Mouse (Mus musculus): ENCODE measurements around the gene Nodal. TPM values are rescaled to one million over a fixed set of nuclear protein-coding genes. Genes with fewer than 3 reads are reported as not detected.

The Nodal gene
- total RNA-seq (2021): under 1 TPM; 0.15 to 0.39 TPM

DNA sequence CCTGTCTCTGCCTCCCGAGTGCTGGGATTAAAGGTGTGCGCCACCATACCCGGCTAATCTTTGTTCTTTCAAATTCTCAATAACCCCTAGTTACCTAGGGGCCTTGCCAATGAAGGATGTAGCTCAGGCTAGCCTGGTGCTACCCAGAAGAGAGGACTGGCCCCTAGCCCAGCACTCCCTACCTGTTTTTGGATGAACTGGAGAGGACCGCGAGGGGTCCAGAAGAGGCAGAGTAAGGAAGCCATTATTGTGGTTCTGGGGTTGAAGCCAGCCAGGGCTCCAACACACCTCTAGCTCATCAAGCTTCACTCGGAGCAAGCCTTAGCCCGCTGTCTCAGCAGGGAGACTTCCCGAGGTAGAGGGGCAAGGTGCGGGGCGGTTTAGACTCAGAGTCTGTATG is at the start of gene Nodal:
Nodal (plus strand) TSS at position 301 of the 400 bp plus-strand sequence.
- intact Hi-C loops (cut with DNase I): no loop called here
- DNase-seq (ENCODE audit: extremely low spot score in 1 of 2, low spot score in 2 of 2): no peak

DNA sequence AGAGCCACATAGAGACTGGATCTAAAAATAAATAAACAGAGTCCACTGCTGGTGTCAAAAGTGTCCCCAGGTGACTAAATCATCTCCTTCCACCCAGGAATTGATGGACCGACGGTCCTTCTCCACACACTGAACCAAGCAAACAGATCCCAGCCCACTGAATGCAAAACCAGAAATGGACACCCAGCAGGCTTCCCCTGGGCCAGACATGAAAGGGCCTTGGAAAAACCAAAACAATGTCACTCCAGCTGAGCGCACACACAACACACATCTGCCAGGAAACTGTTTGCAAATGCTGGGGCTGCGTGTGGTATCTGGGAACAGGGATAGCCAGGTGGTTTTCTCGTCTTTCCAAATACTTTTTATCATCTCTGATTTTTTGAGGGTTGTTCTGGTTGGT is 48.0 kb upstream of the Nodal start:
- intact Hi-C loops (cut with DNase I): no loop called here
- peak in 1 of 2 experiments; percentile 65 for DNase-seq (ENCODE audit: extremely low spot score in 1 of 2, low spot score in 2 of 2)

DNA sequence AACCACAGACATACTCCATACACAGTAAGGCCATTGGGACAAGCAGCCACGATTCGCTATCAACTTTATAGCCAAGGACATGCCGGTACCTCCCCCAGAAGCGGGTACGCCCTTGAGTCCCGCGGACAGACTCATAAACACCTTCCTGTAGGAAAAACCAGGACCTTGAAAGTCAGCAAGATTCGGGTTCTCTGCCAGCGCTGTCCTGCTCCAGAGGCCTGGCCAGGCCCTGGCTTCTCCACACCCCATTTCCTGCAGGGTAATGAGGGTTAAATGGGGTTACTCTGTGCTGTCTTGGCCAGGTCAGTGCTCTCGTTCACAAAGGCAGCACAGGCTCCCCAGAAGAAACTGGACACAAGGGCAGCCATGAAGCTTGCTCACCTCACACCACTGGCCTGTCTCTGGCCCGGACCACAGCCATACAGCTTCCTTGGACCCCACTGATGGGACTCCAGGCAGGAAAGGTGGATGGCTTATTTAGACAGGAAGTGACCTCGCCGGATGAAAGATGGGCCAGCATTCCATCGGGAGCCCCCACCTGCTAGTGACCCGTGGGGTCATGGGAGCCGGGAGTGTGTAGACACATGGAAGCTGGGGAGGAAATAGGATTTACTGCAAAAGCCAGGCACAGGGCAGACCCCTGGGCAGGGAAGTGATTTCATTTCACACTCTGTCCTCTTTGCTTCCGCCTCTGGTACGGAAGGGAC is 47.3 kb upstream of the Nodal start:
- intact Hi-C loops (cut with DNase I): no loop called here

DNA sequence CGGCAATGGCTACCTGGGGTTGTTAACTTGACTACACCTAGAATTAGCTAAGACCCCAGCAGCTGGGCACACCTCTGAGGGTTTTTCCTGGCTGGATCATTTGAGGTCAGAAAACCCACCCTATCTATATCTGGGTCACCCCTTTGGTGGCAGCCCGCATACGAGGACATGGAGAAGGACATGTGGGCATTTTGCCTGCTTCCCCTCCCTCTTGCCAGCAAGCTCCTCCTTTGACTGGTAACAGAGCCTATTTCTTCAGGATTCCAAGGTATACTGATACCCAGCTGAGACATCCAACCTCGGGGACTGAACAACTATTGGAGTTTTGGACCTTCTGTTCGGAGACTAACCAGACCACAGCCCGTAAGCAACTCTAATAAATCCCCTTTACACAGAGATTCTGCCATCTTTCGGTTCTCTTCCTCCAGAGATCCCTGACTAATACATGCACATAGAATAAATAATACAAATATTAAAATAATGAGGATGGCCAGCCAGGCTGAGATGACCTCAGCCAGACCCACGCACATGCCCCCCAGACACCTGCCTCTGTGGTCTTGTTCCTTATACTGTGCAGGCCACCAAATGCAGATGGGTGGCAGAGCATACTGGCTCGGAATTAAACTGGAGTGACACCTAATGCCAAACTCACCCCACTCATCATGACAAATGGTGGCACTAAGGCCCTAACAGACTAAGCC is 45.7 kb upstream of the Nodal start:
- intact Hi-C loops (cut with DNase I): no loop called here
- DNase-seq (ENCODE audit: extremely low spot score in 1 of 2, low spot score in 2 of 2): no peak

More for the DNA sequence above, 47.3 kb upstream of the Nodal start:
- peak in 1 of 2 experiments; percentile 76 for DNase-seq (ENCODE audit: extremely low spot score in 1 of 2, low spot score in 2 of 2)

DNA sequence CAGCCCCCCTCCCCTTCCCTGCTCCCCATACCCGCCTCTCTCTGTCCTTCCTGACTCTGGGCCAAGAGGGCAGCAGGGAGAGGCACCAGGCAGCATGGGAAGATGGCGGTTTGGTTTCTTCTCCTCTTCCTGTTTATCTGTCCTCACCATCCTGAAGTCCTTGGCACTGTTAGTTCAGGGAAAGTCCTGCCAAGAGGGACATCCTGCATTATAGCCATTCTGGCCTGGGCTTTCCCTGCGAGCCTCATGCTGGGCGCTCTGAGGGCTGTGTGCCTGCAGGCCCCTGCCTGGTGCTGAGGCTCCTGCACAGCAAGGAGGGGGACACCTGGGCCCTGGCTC is 45.2 kb upstream of the Nodal start:
- no peak for DNase-seq (ENCODE audit: extremely low spot score in 1 of 2, low spot score in 2 of 2)
- intact Hi-C loops (cut with DNase I): no loop called here

DNA sequence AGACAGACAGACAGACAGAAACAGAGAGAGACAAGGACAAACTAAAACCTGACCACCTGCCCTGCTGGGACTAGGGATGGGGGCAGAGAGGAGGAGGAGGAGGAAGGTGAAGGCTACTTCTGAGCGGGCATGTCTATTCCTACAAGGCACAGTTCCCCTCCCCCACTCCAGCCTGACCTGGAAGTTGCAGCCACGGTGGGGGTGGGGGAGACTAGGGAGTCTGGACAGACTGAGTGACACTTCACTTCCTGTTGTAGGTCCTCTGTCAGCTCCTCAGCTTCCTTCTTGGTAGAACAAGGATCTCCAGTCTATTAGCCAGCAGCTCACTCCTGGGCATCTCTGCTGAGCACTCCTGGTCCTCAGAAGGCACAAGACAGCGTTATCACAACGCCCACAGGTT is 43.7 kb upstream of the Nodal start:
- intact Hi-C loops (cut with DNase I): no loop called here
- DNase-seq (ENCODE audit: extremely low spot score in 1 of 2, low spot score in 2 of 2): peak in 1 of 2 experiments; percentile 85

DNA sequence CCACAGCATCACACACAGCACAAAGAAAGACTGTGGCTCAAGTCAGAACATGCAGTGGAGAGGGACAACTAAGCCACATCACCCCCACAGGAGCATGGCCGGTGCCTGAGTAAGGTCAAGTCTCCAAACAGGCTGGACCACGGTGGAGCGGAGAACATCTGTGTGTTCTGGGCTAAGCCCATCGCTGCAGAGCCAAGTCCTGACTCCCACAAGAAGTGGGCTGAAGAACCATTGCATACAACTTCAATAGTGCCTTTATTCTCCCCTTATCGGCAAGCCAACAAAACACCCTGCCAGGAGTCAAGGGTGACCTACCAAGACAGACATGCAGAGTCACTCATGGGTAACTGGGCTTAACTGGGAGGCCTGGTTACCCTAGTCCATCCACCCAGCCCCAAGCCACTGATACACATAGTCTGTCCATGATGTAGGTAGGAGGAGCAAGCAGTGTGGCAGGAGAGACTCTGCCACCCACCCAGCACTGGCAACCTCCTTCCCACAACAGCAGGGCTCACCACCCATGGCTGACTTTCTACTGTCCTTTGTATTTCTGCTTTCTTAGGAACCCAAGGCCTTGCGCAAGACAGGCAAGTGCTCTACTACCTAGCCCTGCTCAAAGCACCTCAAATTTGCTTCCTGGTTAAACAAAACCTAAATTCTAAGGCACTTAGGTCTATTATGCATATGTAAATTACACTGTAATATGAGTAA is 42.8 kb upstream of the Nodal start:
- intact Hi-C loops (cut with DNase I): no loop called here

DNA sequence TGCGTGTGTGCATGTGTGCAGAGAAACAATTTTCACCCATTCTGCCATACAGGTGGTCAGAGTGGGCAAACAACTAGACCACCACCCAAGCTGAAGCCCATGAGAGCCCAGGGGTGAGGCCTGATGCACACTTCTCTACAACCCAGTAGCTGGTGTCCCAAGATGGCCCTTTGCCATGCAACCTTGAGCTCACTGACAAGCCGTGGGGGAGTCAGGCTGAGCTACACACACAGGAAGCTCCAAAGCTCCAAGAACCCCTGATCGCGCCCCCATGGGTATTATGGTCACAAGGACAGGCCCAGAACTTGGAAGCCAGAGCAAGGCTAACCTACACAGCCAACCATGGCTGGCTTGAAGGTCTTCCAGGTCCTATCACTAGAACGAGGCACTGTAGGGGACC is 39.7 kb upstream of the Nodal start:
- DNase-seq (ENCODE audit: extremely low spot score in 1 of 2, low spot score in 2 of 2): no peak
- intact Hi-C loops (cut with DNase I): no loop called here

More for the DNA sequence above, 42.8 kb upstream of the Nodal start:
- DNase-seq (ENCODE audit: extremely low spot score in 1 of 2, low spot score in 2 of 2): no peak

DNA sequence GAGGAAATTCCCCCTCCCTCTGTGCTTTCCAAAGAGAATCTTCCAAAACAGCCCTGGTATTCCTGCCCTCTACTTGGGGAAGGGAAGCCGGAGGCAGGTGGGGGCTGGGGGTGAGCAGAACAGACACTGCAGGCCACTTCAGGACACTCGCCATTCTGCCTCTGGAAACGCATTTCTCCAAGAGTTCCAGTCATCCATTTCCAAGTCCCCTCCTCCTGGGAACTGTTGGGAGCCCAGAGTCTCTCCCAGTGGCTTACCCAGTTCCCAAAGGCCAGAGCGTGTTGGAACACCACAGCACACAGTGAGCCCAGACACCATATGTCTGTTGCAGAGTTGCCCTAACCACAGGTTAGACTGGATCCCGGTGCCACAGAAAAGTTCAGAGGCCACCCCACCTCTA is 39.1 kb upstream of the Nodal start:
- intact Hi-C loops (cut with DNase I): no loop called here

DNA sequence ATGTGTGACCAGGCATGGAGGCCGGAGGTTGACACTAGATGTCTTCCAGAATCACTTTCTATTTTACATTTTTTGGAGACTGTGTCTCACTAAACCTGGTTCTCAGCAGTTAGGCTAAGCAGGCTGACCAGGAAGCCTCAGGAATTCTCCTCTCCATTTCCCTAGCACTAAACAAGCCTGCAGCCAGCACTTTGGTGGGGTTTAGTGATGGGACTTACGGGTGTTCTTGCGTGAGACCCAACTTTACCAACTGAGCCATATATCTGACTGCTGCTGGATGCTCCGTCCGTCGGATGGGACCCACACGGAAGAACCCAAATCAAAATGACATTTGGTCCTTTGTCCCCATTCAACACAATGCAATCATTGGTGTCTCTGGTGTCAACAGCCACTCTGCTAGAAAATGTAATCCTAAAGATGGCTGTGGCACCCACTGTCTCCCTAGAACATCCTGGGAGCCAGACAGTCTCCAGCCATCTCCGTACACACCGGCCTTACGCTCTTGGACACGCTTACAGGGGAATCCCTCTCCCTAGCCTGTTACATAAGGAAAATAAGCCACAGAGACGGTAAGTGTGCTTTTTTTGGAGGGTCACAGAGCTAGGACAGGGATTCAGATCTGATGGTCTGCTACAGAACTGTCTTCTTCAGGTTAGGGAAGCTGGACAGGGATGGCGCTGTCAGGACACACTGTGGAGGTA is 38.3 kb upstream of the Nodal start:
- intact Hi-C loops (cut with DNase I): no loop called here
- DNase-seq (ENCODE audit: extremely low spot score in 1 of 2, low spot score in 2 of 2): no peak

More for the DNA sequence above, 39.1 kb upstream of the Nodal start:
- DNase-seq (ENCODE audit: extremely low spot score in 1 of 2, low spot score in 2 of 2): no peak

DNA sequence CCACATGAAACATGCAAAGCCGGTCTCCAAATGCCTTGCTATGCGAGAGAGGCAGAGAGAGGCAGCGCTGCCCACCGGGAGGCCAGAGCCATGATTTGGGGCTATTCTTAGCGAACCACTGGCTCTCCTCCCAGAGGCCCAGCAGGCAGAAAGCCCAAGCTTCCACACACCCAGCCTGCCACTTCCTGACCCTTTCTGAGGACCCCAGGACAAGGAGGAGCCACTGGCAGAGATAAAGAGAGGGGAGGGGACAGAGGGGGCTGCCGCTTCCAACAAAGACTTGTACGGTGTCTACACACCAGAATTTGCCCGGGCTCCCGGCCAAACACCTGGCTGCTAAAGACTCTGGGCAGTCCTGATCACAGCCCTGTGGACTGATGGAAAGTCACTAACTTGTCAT is 37.6 kb upstream of the Nodal start:
- intact Hi-C loops (cut with DNase I): no loop called here
- DNase-seq (ENCODE audit: extremely low spot score in 1 of 2, low spot score in 2 of 2): peak in 1 of 2 experiments; percentile 81

DNA sequence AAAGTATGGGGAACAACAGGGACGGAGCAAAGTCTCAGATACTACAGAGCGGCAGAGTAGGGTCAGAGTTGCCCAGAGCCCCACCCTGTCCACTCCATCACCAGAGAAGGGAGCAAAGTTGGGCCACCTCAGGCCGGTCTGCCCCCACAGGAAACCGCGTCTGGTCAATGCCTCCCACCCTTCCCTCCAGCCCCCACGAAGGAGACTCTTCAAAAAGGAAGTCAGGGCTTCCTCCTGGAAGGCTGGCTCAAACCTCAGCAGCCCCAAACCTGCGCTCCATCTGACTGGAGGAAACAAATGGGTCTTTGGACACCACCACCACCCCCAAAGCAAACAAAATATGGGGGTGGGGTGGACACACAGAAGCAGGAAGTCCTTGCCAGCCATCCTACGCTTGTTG is 35.9 kb upstream of the Nodal start:
- peak in 1 of 2 experiments; percentile 57 for DNase-seq (ENCODE audit: extremely low spot score in 1 of 2, low spot score in 2 of 2)
- intact Hi-C loops (cut with DNase I): no loop called here

DNA sequence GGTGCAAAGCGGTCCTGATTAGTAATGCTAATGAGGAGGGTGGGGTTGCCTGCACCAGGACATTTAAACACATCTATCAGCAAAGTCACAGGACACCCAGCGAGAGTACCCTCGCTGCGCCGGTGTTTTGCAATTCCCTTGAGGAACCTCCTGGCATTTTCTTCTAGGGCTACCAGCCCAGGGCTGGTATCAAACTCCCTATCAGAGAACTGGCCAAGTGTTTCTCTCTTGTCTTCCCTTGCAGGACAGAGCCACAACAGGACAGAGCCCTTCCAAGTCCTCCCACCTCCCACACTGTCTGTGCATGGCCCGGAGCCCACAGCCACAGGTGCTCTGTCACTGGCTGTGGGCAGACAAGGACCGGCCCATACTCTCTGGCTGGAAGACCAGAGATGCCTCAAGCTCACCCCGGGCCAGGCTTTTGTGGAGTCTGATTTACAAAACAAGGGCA is 35.5 kb upstream of the Nodal start:
- no peak for DNase-seq (ENCODE audit: extremely low spot score in 1 of 2, low spot score in 2 of 2)
- intact Hi-C loops (cut with DNase I): no loop called here

DNA sequence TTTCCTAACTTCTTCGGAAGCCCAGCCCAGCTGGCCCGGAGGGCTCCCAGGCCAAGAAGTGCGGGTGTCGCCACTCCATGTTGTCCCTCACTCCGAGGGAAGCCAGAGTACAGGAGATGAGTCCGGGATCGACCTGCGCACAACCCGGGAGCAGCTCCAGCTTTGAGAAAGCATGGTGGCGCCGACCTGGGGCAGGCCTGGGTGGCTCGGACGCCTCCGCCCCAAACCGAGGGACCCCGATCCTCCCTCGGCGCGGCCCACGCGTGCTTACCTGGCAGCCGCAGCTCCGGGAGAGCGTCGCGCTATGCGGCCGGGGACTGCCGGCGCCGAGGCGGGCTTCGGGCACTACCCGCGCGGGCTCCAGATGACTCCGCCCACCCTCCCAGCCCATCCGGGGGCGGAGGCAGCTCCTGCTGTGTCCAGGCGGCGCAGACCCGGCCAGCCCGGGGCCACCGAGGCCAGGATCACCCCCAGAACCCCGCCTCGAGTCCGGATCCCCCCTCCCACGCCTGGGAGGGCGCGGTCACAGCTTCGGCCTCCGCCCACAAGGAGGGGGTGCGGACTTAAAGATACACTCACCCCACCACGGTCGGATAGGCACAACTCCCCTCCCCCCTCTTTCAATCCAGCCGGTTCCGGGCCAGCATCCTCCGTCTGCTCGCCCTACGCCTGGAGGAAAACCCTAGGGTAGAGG is 34.6 kb upstream of the Nodal start, which contains the start of gene Pald1:
Pald1 (minus strand) TSS at position 510 of the 694 bp plus-strand sequence.
- DNase-seq (ENCODE audit: extremely low spot score in 1 of 2, low spot score in 2 of 2): peak; percentile 40 to 91
- intact Hi-C loops (cut with DNase I): no loop called here

DNA sequence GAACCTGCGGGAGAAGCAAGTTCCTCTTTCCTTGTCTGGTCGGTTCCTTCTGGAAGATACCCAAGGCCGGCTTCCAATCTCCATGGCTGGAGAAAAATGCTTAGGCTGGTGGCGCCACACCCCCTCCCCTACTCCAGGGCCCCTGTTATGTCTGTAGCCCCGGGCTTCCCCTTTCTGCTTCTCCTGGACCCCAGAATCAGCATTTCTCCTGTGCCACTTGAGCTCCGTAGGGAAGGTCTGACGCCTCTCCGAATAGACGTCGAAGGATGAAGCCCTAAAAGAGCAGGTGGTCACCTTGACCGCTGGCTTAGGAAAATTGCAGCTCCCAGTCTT is 34.1 kb upstream of the Nodal start:
- intact Hi-C loops (cut with DNase I): no loop called here
- DNase-seq (ENCODE audit: extremely low spot score in 1 of 2, low spot score in 2 of 2): peak in 1 of 2 experiments; percentile 36

DNA sequence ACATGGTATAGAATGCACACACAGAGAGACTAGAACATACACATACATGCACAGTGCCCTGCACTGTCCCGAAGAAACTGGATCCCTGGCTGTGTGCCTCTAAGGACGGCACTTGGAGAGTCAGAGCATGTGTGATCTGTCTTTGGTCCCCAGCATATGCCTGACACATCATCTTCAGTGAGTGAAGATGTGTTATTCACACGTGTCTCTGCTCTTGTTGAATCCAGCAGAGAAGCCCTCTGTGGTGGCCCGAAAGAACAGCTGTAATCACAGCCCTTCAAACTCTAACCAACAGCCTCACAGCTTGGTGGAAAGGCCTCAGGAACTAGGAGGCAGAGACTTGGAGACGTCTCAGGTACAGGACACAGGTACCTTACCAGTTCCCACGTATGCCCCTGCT is 32.6 kb upstream of the Nodal start:
- peak in 1 of 2 experiments; percentile 7 for DNase-seq (ENCODE audit: extremely low spot score in 1 of 2, low spot score in 2 of 2)
- intact Hi-C loops (cut with DNase I): no loop called here

DNA sequence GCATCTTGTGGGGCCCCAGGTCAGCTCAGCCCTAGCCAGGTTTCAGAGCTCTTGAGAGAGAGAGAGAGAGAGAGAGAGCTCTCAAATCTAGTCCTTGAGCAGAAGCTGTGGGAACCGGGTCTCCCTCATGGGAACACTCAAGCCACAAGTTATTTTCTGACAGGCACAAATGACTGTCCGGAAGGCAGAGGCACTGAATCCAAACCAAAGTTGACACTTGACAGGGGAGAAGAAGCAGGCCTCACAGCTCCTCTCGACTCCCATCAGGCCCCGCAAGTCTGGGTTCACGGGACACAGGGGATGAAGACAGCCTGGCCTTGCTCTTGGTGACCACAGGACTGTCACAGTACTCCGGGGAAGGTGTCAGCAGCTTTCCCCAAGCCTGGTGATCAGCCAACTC is 31.5 kb upstream of the Nodal start:
- intact Hi-C loops (cut with DNase I): no loop called here
- DNase-seq (ENCODE audit: extremely low spot score in 1 of 2, low spot score in 2 of 2): peak in 1 of 2 experiments; percentile 16

DNA sequence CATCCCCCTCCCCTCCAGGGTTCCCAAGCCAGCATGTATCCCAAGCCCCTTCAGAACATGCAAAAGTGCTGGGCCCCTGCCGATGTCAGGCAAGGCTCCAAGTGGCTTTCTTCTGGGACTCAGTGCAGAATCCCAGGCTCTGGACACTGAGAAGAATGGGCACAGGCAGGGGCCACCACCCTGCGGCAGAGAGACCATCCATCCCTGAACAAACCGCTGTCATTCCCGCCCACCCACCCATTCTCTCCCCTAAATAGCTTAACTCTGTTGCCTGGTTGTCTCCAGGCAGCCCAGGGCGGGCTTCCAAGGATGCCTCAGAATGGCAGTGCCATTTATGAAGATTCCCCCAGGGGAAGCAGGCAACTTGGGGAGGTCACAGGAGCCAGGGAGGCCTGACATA is 28.8 kb upstream of the Nodal start:
- intact Hi-C loops (cut with DNase I): no loop called here
- no peak for DNase-seq (ENCODE audit: extremely low spot score in 1 of 2, low spot score in 2 of 2)

DNA sequence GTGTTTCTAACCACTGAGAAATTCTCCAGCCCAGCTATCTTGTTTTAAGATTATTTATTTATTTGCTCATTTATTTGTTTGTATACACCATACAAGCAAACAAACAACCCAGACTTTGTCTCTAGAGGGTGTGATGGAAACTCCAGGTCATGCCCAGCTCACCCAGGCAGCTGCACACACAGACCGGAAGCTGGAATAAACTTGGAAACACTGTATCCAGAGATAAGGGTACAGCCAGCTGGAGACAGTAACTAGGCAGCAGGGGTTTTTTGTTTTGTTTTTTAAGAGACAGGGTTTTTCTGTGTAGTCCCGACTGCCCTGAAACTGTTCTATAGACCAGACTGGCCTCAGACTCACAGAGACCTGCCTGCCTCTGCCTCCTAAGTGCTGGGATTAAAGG is 27.6 kb upstream of the Nodal start:
- intact Hi-C loops (cut with DNase I): no loop called here
- DNase-seq (ENCODE audit: extremely low spot score in 1 of 2, low spot score in 2 of 2): no peak
